Mouse (Mus musculus) spleen, postnatal 14 days (tissue): Measurements from ENCODE around the gene Adam10.
A peak's percentile ranks its signal among the peaks of the same experiment; 100 is the strongest.

Experiments
- DNase-seq, 2 experiments: peaks; one replicate each; pipeline ENCODE4 v3.0.0; 2021 to 2022; ENCODE audit warnings: low spot score in 2 of 2

Adam10 gene

GRCm38 (mm10) chr9:70673656-70674055, 5.1 kb upstream of the Adam10 start:
- no peak for DNase-seq

- DNase-seq: no peak
Observed at GRCm38 (mm10) chr9:70675117-70675516, 3.7 kb upstream of the Adam10 start.

- no peak for DNase-seq
Observed at GRCm38 (mm10) chr9:70675961-70676360, 2.8 kb upstream of the Adam10 start.

GRCm38 (mm10) chr9:70679132-70680091, 615 bp downstream of the Adam10 start:
- peak; percentile 30 to 49 for DNase-seq

- no peak for DNase-seq
Observed at GRCm38 (mm10) chr9:70682202-70682601, 3.4 kb downstream of the Adam10 start.

DNA sequence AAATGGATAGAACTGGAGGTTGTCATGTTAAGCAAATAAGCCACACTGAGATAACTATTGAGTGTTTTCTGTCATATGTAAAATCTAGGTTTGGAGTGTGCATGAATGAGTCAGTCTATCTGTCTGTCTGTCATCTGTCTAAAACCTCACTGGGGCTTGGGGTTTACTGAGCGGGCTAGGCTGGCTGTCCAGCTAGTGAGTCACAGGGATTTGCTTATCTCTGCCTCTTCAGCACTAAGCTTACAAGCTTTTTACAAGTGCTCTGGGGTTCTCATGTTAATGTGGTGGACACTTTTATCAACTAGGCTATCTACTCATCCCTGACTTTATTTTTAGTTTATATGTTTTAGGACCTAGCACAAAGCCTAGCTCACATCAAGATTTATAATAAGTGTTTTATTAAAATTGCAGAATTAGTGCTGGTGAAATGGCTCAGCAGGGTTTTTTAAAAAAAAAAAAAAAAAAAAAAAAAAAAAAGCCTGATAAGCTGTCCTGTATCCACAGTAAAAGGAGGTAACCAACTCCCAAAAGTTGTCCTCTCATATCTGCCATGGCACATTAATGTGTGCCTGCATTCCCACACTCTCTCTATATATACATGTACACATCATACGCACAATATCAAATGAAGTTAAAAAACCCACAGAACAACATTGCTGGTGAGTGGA, 9.6 kb downstream of the Adam10 start:
- no peak for DNase-seq

GRCm38 (mm10) chr9:70689926-70690325, 11.1 kb downstream of the Adam10 start:
- DNase-seq: no peak

DNA sequence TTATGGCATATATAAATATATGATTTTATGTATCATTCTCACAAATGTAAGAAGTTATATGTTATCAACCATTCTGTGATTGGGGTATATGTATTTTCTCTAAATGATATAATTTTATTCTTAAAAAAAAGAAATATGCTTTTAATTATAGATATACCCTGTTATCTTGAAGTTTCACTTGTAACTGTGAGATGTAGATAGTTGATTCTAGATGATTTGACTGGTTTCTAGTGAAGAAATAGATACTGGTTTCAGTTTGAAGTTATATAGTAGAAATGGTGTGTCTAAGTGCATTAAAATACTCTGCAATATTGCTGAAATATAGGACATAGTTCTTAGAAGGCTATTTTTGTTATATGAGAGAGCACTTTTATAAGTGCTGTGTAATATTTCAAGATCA, 11.8 kb downstream of the Adam10 start:
- DNase-seq: no peak

GRCm38 (mm10) chr9:70691772-70692693, 13.2 kb downstream of the Adam10 start:
- no peak for DNase-seq

DNA sequence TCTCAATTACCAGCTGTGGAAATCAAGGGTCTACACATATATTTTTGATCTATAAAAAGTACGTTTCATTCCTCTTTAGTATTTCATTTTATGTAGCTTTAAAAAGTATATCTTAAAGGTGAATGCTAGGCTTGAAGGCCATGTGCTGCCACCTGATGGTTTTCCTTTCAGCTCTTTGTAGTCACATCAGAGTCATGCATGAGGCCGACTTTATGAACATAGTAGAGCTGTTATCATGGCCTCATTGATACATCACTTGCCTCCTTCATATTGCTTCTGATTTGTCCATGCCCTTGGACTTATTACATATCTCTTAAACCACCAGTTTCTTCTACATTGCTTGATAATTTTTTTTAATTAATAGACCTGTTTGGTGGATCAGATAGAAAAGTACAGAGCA, 16.9 kb downstream of the Adam10 start:
- DNase-seq: no peak

- DNase-seq: no peak
Observed at GRCm38 (mm10) chr9:70698090-70698489, 19.3 kb downstream of the Adam10 start.

DNA sequence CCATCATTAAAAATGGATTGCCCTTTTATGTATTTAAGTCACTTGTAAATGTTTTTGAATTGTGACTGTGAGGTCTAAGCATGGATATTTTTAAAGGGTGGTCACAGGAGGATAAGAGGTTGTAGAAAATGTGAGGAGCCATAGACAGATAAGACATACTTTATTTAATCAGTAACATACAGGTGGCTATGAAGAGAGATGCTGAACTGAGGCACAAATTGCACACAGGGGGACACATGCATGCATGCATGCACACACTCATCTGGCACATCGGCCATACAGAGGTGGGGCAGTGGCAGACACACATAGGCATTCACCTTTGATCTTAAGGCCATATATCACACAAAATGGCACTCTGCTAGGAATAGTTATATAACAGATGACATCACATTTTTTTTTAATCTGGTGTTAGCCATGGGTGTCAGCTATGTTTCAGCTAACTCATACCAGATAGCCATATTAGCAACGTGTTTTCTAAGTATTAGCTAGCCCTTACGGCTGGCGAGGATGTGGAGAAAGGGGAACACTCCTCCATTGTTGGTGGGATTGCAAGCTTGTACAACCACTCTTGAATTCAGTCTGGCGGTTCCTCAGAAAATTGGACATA, 24.9 kb downstream of the Adam10 start:
- DNase-seq: no peak

GRCm38 (mm10) chr9:70706444-70706843, 27.6 kb downstream of the Adam10 start:
- no peak for DNase-seq

DNA sequence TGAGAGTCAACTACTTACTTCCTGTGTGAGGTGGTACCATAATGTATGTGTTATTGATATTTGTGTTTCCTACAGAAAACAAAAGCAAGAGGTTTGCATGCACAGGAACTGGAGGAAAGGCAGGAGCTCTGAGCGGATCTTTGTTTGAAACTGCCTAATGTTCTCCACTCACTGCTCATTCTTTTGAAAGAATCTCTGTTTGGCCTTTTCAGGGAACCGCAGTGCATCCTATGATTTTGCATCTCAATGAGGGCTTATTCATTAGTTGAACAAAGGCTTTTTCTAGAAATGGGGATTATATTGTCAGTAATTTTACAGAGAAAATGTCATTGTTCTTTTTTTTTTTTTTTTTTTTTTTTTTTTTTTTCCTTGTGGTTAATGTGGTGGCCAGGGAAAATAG, 50.7 kb downstream of the Adam10 start:
- no peak for DNase-seq

DNA sequence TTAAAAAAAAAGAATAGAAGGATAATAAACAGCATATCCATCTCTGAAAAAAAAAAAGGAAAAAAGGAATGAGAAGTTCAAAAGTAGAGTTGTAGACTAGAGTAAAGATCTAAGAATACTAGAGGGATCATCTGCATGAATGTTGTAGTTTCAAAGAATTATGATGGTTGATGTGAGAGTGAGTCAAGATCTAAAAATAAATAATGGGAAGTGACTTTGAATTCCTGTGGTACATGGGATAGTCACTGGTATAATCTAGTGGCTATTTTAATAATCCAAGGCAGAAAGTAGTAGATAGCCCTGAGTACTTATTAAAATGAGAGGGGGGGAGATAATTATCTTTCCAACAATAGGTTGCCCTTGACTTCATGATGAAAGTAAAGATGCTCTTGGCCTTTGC, 52.3 kb downstream of the Adam10 start:
- no peak for DNase-seq

- DNase-seq: peak; percentile 27 to 36
Observed at GRCm38 (mm10) chr9:70733208-70733607, 54.4 kb downstream of the Adam10 start.

GRCm38 (mm10) chr9:70739998-70740397, 61.2 kb downstream of the Adam10 start:
- no peak for DNase-seq

- no peak for DNase-seq
Observed at GRCm38 (mm10) chr9:70751504-70752222, 72.9 kb downstream of the Adam10 start.

DNA sequence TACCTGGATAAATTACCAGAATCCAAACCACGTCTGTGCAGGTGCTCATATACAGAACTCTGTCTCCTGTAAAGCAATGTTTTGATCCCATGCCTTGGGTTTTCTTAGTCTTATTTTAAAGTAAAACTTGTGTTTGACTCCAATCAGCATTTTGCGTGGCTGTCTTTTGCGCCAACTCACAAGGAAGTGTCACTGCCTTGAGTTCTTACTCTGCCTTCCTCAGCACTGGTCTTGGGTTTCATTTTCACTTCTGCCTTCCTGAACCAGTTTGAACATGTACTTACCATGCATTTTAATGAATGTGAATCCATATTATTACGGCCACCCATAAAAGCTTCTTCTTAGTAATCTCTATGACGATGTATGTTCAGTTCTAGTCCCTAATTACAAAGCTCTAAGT, 82.2 kb downstream of the Adam10 start:
- no peak for DNase-seq

GRCm38 (mm10) chr9:70775517-70775916, 96.7 kb downstream of the Adam10 start:
- DNase-seq: no peak

DNA sequence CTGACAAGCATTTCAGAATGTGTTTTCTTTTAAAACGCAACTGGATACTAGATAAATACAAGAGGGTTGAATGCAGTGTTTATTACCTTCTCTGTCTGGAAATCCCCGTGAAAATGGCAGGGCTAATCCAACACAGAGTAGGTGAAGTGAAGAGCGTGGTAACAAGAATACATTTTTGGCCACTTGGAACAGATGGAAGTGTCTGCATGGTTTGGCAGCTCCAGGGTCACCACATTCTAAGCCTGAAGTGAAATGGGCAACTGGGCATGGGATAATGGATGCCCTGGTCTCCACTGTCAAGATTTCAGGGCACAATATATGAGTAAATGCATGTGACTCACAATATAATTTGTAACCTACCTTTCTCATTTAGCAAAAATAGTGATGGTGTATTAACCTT, 103.4 kb downstream of the Adam10 start:
- DNase-seq: no peak
